Comparison of ENCODE assay signal across 27 mouse cellular contexts in the genomic region with DNA sequence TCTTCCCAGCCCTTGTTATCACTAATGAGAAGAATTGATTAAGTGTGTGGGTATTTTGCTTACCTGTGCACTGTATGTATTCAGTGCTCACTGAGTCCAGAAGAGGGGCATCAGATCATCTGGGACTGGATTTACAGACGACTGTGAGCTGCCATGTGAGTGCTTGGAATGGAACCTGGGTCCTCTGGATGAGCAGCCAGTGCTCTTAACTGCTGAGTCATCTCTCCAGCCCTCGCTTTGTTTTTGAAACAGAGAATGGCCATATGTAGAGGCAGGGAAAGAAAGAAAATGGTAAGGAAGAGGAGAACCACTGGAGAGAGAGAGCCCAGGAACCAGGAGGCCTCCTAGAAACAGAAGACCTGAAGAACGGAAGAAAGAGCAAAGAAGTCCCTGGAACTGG. TPM values are rescaled to one million over a fixed set of nuclear protein-coding genes. Genes with fewer than 3 reads are reported as not detected.
A peak's percentile ranks its signal among the peaks of the same experiment; 100 is the strongest.
DNase-seq lines count a peak whose midpoint lies in the region; ATAC-seq and TF ChIP-seq lines count a peak whose summit lies in the region.
"Had no signal": no experiment of that assay in that cellular context is flagged by ENCODE, and none has a peak within 500 bp of the region (broad histone marks: within the 10 kb centered on the region; RNA-seq: fewer than 3 reads in every experiment).

No protein-coding gene starts in this region.

- no peak for DNase-seq in heart, embryonic 10.5 days (ENCODE audit: low spot score)
- DNase-seq in heart, postnatal 10 days, result no peak
- peak; percentile 64 for DNase-seq in c-Kit-negative CD71-positive TER-119-positive erythroid progenitor cells, embryonic 14.5 days (ENCODE audit: low read depth, low spot score)
- no peak for DNase-seq in liver, postnatal 0 days
- no peak for DNase-seq in hindbrain, embryonic 14.5 days (ENCODE audit: low spot score)
- DNase-seq: adrenal gland, adult 8-10 months; cerebellum, adult 11-12 months; cerebellum, adult 9-11 months; gastrocnemius, postnatal 36 days; heart, adult 2 months; kidney, adult 18-20 months; kidney, postnatal 25 days; lung, embryonic 14.5 days; lung, postnatal 14 days; spleen, adult 18-20 months; thymus, postnatal 14 days had no signal

- peaks cover 14% of the 10 kb centered on the region; the same call in 1 of the 2 replicates for H3K4me1 ChIP-seq in heart, embryonic 10.5 days
- peaks cover 91% of the 10 kb centered on the region for H3K4me1 ChIP-seq in liver, embryonic 12.5 days
- H3K4me1 ChIP-seq in liver, postnatal 0 days (ENCODE audit: insufficient read depth), result peaks cover 30% of the 10 kb centered on the region
- peaks cover 6% of the 10 kb centered on the region for H3K4me1 ChIP-seq in hindbrain, embryonic 14.5 days (replicated peaks; ENCODE audit: control insufficient read depth, insufficient read depth, low read length)

- peak overlapping the region; percentile 67 for H3K9ac ChIP-seq in liver, embryonic 12.5 days
- no peak overlapping the region for H3K9ac ChIP-seq in liver, postnatal 0 days (replicated peaks)
- H3K9ac ChIP-seq in hindbrain, embryonic 14.5 days, result no peak overlapping the region
- H3K9ac ChIP-seq: embryonic facial prominence, embryonic 13.5 days; kidney, embryonic 15.5 days; lung, embryonic 14.5 days had no signal

- no peaks in the 10 kb centered on the region for H3K27me3 ChIP-seq in heart, embryonic 10.5 days (ENCODE audit: insufficient read depth, poor library complexity, severe bottlenecking)
- H3K27me3 ChIP-seq in liver, embryonic 12.5 days (replicated peaks), result no peaks in the 10 kb centered on the region
- H3K27me3 ChIP-seq in liver, postnatal 0 days (ENCODE audit: insufficient read depth, low read length), result no peaks in the 10 kb centered on the region
- no peaks in the 10 kb centered on the region for H3K27me3 ChIP-seq in hindbrain, embryonic 14.5 days (ENCODE audit: control insufficient read depth, insufficient read depth, low read length)
- H3K27me3 ChIP-seq: embryonic facial prominence, embryonic 13.5 days; kidney, embryonic 15.5 days had no signal

- no peaks in the 10 kb centered on the region for H3K9me3 ChIP-seq in heart, embryonic 10.5 days
- no peaks in the 10 kb centered on the region for H3K9me3 ChIP-seq in liver, embryonic 12.5 days (replicated peaks)
- no peaks in the 10 kb centered on the region for H3K9me3 ChIP-seq in liver, postnatal 0 days (ENCODE audit: low read length)
- H3K9me3 ChIP-seq in hindbrain, embryonic 14.5 days (ENCODE audit: control insufficient read depth, low read length), result no peaks in the 10 kb centered on the region
- H3K9me3 ChIP-seq: embryonic facial prominence, embryonic 13.5 days; hindbrain, embryonic 10.5 days; kidney, embryonic 15.5 days; midbrain, embryonic 10.5 days had no signal

- H3K4me2 ChIP-seq in liver, embryonic 12.5 days, result peak overlapping the region; percentile 72
- peak overlapping the region; percentile 53; the same call in 1 of the 2 replicates for H3K4me2 ChIP-seq in liver, postnatal 0 days (ENCODE audit: low read depth, low read length)
- H3K4me2 ChIP-seq in hindbrain, embryonic 14.5 days (replicated peaks), result no peak overlapping the region
- H3K4me2 ChIP-seq: embryonic facial prominence, embryonic 13.5 days; kidney, embryonic 15.5 days; lung, embryonic 14.5 days had no signal

- ATAC-seq in liver, embryonic 12.5 days, result no peak
- no peak for ATAC-seq in liver, postnatal 0 days
- no peak for ATAC-seq in megakaryocyte progenitor cell, adult 5-6 weeks (replicated peaks; ENCODE audit: poor library complexity)
- ATAC-seq in hindbrain, embryonic 14.5 days (ENCODE audit: low FRiP score), result no peak
- ATAC-seq: CD4-positive, CD25-positive, alpha-beta regulatory T cell, adult 4 months; forebrain, embryonic 14.5 days; hindbrain, embryonic 16.5 days; midbrain, embryonic 16.5 days had no signal

- no peak overlapping the region for H3K4me3 ChIP-seq in heart, embryonic 10.5 days
- H3K4me3 ChIP-seq in liver, embryonic 12.5 days, result no peak overlapping the region
- no peak overlapping the region for H3K4me3 ChIP-seq in liver, postnatal 0 days (ENCODE audit: low read depth, low read length)
- no peak overlapping the region for H3K4me3 ChIP-seq in hindbrain, embryonic 14.5 days (replicated peaks; ENCODE audit: low read length)
- H3K4me3 ChIP-seq: embryonic facial prominence, embryonic 13.5 days; heart, adult 2 months; hindbrain, embryonic 10.5 days; kidney, embryonic 15.5 days; left cerebral cortex, adult 2 months; midbrain, embryonic 10.5 days had no signal

- peak overlapping the region; percentile 54; the same call in 1 of the 2 replicates for H3K27ac ChIP-seq in heart, embryonic 10.5 days
- H3K27ac ChIP-seq in liver, embryonic 12.5 days, result peak overlapping the region; percentile 94
- no peak overlapping the region for H3K27ac ChIP-seq in liver, postnatal 0 days (ENCODE audit: low read depth)
- H3K27ac ChIP-seq in hindbrain, embryonic 14.5 days, result no peak overlapping the region
- H3K27ac ChIP-seq: embryonic facial prominence, embryonic 13.5 days; heart, adult 2 months; hindbrain, embryonic 10.5 days; kidney, embryonic 15.5 days; left cerebral cortex, adult 2 months; midbrain, embryonic 10.5 days had no signal

- TF ChIP-seq EP300 in liver, postnatal 0 days (IDR thresholded peaks at IDR 0.05; ENCODE audit: low read depth), result no peak

- intact Hi-C loops in heart, postnatal 10 days (cut with DNase I), result no loop called here

- 64% methylated on average over 3 of the region's 3 CpGs for WGBS in heart, embryonic 10.5 days
- WGBS in liver, embryonic 12.5 days (ENCODE audit: insufficient replicate concordance), result 45% methylated on average over 3 of the region's 3 CpGs
- 67% methylated on average over 3 of the region's 3 CpGs for WGBS in liver, postnatal 0 days (ENCODE audit: insufficient replicate concordance)
- 76% methylated on average over 3 of the region's 3 CpGs for WGBS in hindbrain, embryonic 14.5 days

- no peaks in the 10 kb centered on the region for H3K36me3 ChIP-seq in heart, embryonic 10.5 days
- 0 out of 2 replicates have a peak, but pooled peaks cover 2% of the 10 kb centered on the region for H3K36me3 ChIP-seq in liver, embryonic 12.5 days
- no peaks in the 10 kb centered on the region for H3K36me3 ChIP-seq in liver, postnatal 0 days (replicated peaks; ENCODE audit: insufficient read depth, low read length)
- no peaks in the 10 kb centered on the region for H3K36me3 ChIP-seq in hindbrain, embryonic 14.5 days (replicated peaks; ENCODE audit: control insufficient read depth, insufficient read depth)
- H3K36me3 ChIP-seq: embryonic facial prominence, embryonic 13.5 days; hindbrain, embryonic 10.5 days; kidney, embryonic 15.5 days; midbrain, embryonic 10.5 days had no signal

- no peak for TF ChIP-seq CTCF in liver, postnatal 0 days (IDR thresholded peaks at IDR 0.05; ENCODE audit: low read depth)

RNA-seq across cellular contexts. Expression of a gene that starts 9.5 kb away (rescaled TPM):
- polyA plus RNA-seq in heart, embryonic 10.5 days (2016; fragmentation: Nextera tagmentation; extraction: Ambion mirVana), result 29.0 and 31.6 TPM in 2 replicates
- total RNA-seq in heart, postnatal 10 days (2021), result 10 to 100 TPM; 37.3 to 38.4 TPM
- polyA plus RNA-seq in liver, embryonic 12.5 days (2016; fragmentation: Nextera tagmentation; extraction: Ambion mirVana), result 27.1 and 30.2 TPM in 2 replicates
- 21.1 and 21.7 TPM in 2 replicates for polyA plus RNA-seq in liver, postnatal 0 days (2015; fragmentation: Nextera tagmentation; extraction: Ambion mirVana)
- total RNA-seq in megakaryocyte progenitor cell, adult 5-6 weeks (2015), result 30.3 and 39.8 TPM in 2 replicates
- total RNA-seq in megakaryocyte progenitor cell, adult 5-6 weeks (2017), result 21.3 and 24.7 TPM in 2 replicates
- polyA plus RNA-seq in hindbrain, embryonic 14.5 days (2014; fragmentation: Nextera tagmentation; extraction: Ambion mirVana), result 30.9 and 32.7 TPM in 2 replicates

Comparison
In these comparisons a context has a peak if more than half of its experiments do, and no peak if none do; other contexts are left out.
1. H3K27ac ChIP-seq: peak in heart, embryonic 10.5 days (single experiment) and liver, embryonic 12.5 days (single experiment); none in liver, postnatal 0 days (single experiment) and hindbrain, embryonic 14.5 days (single experiment).